Mouse (Mus musculus) left cerebral cortex, postnatal 4 days (tissue): ENCODE data around the gene Cdyl. TPM values are rescaled to one million over a fixed set of nuclear protein-coding genes. Genes with fewer than 3 reads are reported as not detected.

Experiments
- DNase-seq: peaks from one replicate; pipeline ENCODE4 v3.0.0-alpha.2; 2022
- intact Hi-C: fragments of 180-260 bp; cut with DNase I; formaldehyde crosslinking; loops from one replicate; pipeline ENCODE4 v1.15.1; 2025
- total RNA-seq, 2 experiments: library from RNA; stranded (reverse); gene quantifications; 2 replicates each; pipeline ENCODE4 v1.2.3; 2021

Cdyl gene
- total RNA-seq, 2 experiments from 2014 or later, result 8.1 to 8.2 TPM

- DNase-seq, result no peak
- intact Hi-C loops, result no loop called here
These were observed 138.3 kb downstream of the Cdyl start for GRCm38 (mm10) chr13:35797811-35798522.

- DNase-seq, result peak; percentile 54
- intact Hi-C loops, result no loop called here
These were observed 139.0 kb downstream of the Cdyl start for GRCm38 (mm10) chr13:35798645-35799044.

GRCm38 (mm10) chr13:35800270-35800669 is 140.6 kb downstream of the Cdyl start:
- intact Hi-C loops, result loop anchor here (10.0 kb wide), 1 partner anchor 145 kb away; no protein-coding TSS in a partner anchor
- DNase-seq, result no peak

- intact Hi-C loops, result loop anchor here (10.0 kb wide), 1 partner anchor 139 kb away; no protein-coding TSS in a partner anchor
- no peak for DNase-seq
These were observed 146.1 kb downstream of the Cdyl start for GRCm38 (mm10) chr13:35805727-35806126.

GRCm38 (mm10) chr13:35806165-35806564 is 146.5 kb downstream of the Cdyl start:
- intact Hi-C loops, result loop anchor here (10.0 kb wide), 1 partner anchor 139 kb away; no protein-coding TSS in a partner anchor
- DNase-seq, result no peak

- intact Hi-C loops, result loop anchor here (10.0 kb wide), 1 partner anchor 138 kb away; no protein-coding TSS in a partner anchor
- no peak for DNase-seq
These were observed 147.4 kb downstream of the Cdyl start for GRCm38 (mm10) chr13:35807016-35807415.

- intact Hi-C loops, result loop anchor here (10.0 kb wide), 1 partner anchor 137 kb away; no protein-coding TSS in a partner anchor
- no peak for DNase-seq
These were observed 147.9 kb downstream of the Cdyl start for GRCm38 (mm10) chr13:35807525-35807924.

- DNase-seq, result no peak
- intact Hi-C loops, result loop anchor here (10.0 kb wide), 1 partner anchor 137 kb away; no protein-coding TSS in a partner anchor
These were observed 148.3 kb downstream of the Cdyl start for GRCm38 (mm10) chr13:35807940-35808339.

- intact Hi-C loops, result loop anchor here (10.0 kb wide), 1 partner anchor 135 kb away; no protein-coding TSS in a partner anchor
- DNase-seq, result no peak
These were observed 149.9 kb downstream of the Cdyl start for GRCm38 (mm10) chr13:35809252-35810159.

- intact Hi-C loops, result no loop called here
- no peak for DNase-seq
These were observed 150.5 kb downstream of the Cdyl start for GRCm38 (mm10) chr13:35810160-35810537.

- no peak for DNase-seq
- intact Hi-C loops, result no loop called here
These were observed 151.9 kb downstream of the Cdyl start for GRCm38 (mm10) chr13:35811361-35812190.

- intact Hi-C loops, result no loop called here
- no peak for DNase-seq
These were observed 152.5 kb downstream of the Cdyl start for GRCm38 (mm10) chr13:35812191-35812440.

- intact Hi-C loops, result no loop called here
These were observed 153.9 kb downstream of the Cdyl start for GRCm38 (mm10) chr13:35813348-35814127.

GRCm38 (mm10) chr13:35815205-35815726 is 155.6 kb downstream of the Cdyl start:
- intact Hi-C loops, result no loop called here
- DNase-seq, result no peak

More at GRCm38 (mm10) chr13:35813348-35814127, 153.9 kb downstream of the Cdyl start:
- no peak for DNase-seq

- DNase-seq, result peak; percentile 35
- intact Hi-C loops, result no loop called here
These were observed 156.2 kb downstream of the Cdyl start for GRCm38 (mm10) chr13:35815782-35816368.

GRCm38 (mm10) chr13:35817626-35818025 is 158.0 kb downstream of the Cdyl start:
- no peak for DNase-seq
- intact Hi-C loops, result no loop called here

- no peak for DNase-seq
- intact Hi-C loops, result no loop called here
These were observed 158.4 kb downstream of the Cdyl start for GRCm38 (mm10) chr13:35818060-35818459.

GRCm38 (mm10) chr13:35821821-35822454 is 162.3 kb downstream of the Cdyl start:
- intact Hi-C loops, result no loop called here
- DNase-seq, result no peak

- no peak for DNase-seq
- intact Hi-C loops, result no loop called here
These were observed 163.2 kb downstream of the Cdyl start for GRCm38 (mm10) chr13:35822795-35823194.
